Mouse (Mus musculus) CH12.LX (cell line): ENCODE measurements at regions not wholly inside any gene's neighbourhood (a gene's known extent, or its start where the extent isn't known, plus 50 kb on each side); places are given as distances from the start of the nearest gene placed in this dataset.

Experiments used
- DNase-seq: peaks from one replicate; pipeline ENCODE4 v3.0.0-alpha.2; 2013; ENCODE audit errors: extremely low read depth
- H3K27ac ChIP-seq: 2 replicates; pipeline ENCODE4 v1.5.1; 2012; ENCODE audit warnings: low read depth, mild to moderate bottlenecking, control low read depth, moderate library complexity; ENCODE audit not compliant: insufficient read depth
- H3K27me3 ChIP-seq: replicated peaks from 2 replicates; pipeline ENCODE3; 2012; ENCODE audit warnings: inconsistent platforms
- H3K36me3 ChIP-seq, 2 experiments: replicated peaks in 1 of 2; 2 replicates each; pipeline versions ENCODE3 to v1.6.1; 2012; ENCODE audit warnings: inconsistent platforms in 1 of 2, low read length in 1 of 2, mild to moderate bottlenecking in 1 of 2, mixed read lengths in 1 of 2, moderate library complexity in 1 of 2; ENCODE audit not compliant: control insufficient read depth in 1 of 2, insufficient read depth in 1 of 2
- H3K4me1 ChIP-seq, 2 experiments: 2 replicates each; pipeline ENCODE4 v1.6.1; 2012; ENCODE audit warnings: inconsistent platforms in 1 of 2, moderate library complexity in 1 of 2; ENCODE audit not compliant: insufficient read depth in 2 of 2, control insufficient read depth in 1 of 2
- H3K4me2 ChIP-seq: 2 replicates; pipeline ENCODE4 v1.6.1; 2012; ENCODE audit warnings: low read depth, mild to moderate bottlenecking, control low read depth; ENCODE audit not compliant: poor library complexity, insufficient read depth, severe bottlenecking
- H3K4me3 ChIP-seq, 3 experiments: fragments of 150-350 bp in 1 of 3; sonication (generic) in 1 of 3; replicated peaks in 1 of 3; 2 replicates each; pipeline versions ENCODE3 to v1.5.1; 2011 to 2012; ENCODE audit warnings: low read depth in 2 of 3, low read length in 2 of 3, mild to moderate bottlenecking in 2 of 3, moderate library complexity in 2 of 3, control low read depth in 1 of 3, improper control_type of control experiment in 1 of 3, inconsistent platforms in 1 of 3, mixed read lengths in 1 of 3; ENCODE audit not compliant: poor library complexity in 1 of 3
- H3K79me2 ChIP-seq: replicated peaks from 2 replicates; pipeline ENCODE4 v1.6.1; 2012; ENCODE audit warnings: mild to moderate bottlenecking, moderate library complexity; ENCODE audit not compliant: control insufficient read depth, poor library complexity, insufficient read depth, severe bottlenecking; ENCODE audit errors: extremely low read depth
- H3K9ac ChIP-seq: 2 replicates; pipeline ENCODE4 v1.6.1; 2012; ENCODE audit warnings: low read depth, mild to moderate bottlenecking, control low read depth, moderate library complexity; ENCODE audit not compliant: insufficient read depth
- H3K9me3 ChIP-seq: replicated peaks from 2 replicates; pipeline ENCODE3; 2012; ENCODE audit warnings: low read length, inconsistent platforms, mixed read lengths
- CHD1 ChIP-seq: IDR thresholded peaks from 2 replicates; pipeline ENCODE4 v1.6.1; 2012; ENCODE audit warnings: low read depth, low read length, improper control_type of control experiment, inconsistent platforms
- CHD2 ChIP-seq: IDR thresholded peaks from 2 replicates; pipeline ENCODE4 v1.6.1; 2011; ENCODE audit warnings: low read length, improper control_type of control experiment
- E2F4 ChIP-seq: IDR thresholded peaks from 2 replicates; pipeline ENCODE4 v1.6.1; 2011; ENCODE audit warnings: low read depth, low read length, improper control_type of control experiment; ENCODE audit not compliant: insufficient replicate concordance
- EP300 ChIP-seq: IDR thresholded peaks from 2 replicates; pipeline ENCODE4 v1.6.1; 2011; ENCODE audit warnings: low read length, improper control_type of control experiment
- ETS1 ChIP-seq: conservative IDR thresholded peaks from 2 replicates; pipeline ENCODE4 v1.6.1; 2012; ENCODE audit warnings: low read depth, mild to moderate bottlenecking, inconsistent platforms, low read length, improper control_type of control experiment, moderate library complexity
- HCFC1 ChIP-seq: IDR thresholded peaks from 2 replicates; pipeline ENCODE4 v1.6.1; 2012; ENCODE audit warnings: low read depth, mild to moderate bottlenecking, inconsistent platforms, low read length, improper control_type of control experiment
- JUND ChIP-seq: conservative IDR thresholded peaks from 2 replicates; pipeline ENCODE4 v1.6.1; 2011; ENCODE audit warnings: low read depth, low read length, improper control_type of control experiment
- KAT2A ChIP-seq: IDR thresholded peaks from 2 replicates; pipeline ENCODE4 v1.6.1; 2012; ENCODE audit warnings: low read length, improper control_type of control experiment, inconsistent platforms; ENCODE audit not compliant: insufficient replicate concordance
- MAFK ChIP-seq: IDR thresholded peaks from 2 replicates; pipeline ENCODE4 v1.6.1; 2011; ENCODE audit warnings: low read length, improper control_type of control experiment; ENCODE audit not compliant: insufficient replicate concordance
- MAX ChIP-seq: IDR thresholded peaks from 2 replicates; pipeline ENCODE4 v1.6.1; 2011; ENCODE audit warnings: low read length, improper control_type of control experiment
- MAZ ChIP-seq: IDR thresholded peaks from 2 replicates; pipeline ENCODE4 v1.6.1; 2012; ENCODE audit warnings: low read depth, mild to moderate bottlenecking, inconsistent platforms, low read length, improper control_type of control experiment, moderate library complexity
- MEF2A ChIP-seq: IDR thresholded peaks from 2 replicates; pipeline ENCODE4 v1.6.1; 2014; ENCODE audit warnings: low read depth, mild to moderate bottlenecking, inconsistent platforms, low read length, improper control_type of control experiment, borderline replicate concordance
- MXI1 ChIP-seq: IDR thresholded peaks from 2 replicates; pipeline ENCODE4 v1.6.1; 2011; ENCODE audit warnings: mild to moderate bottlenecking, low read depth, low read length, improper control_type of control experiment
- MYC ChIP-seq: IDR thresholded peaks from 2 replicates; pipeline ENCODE4 v1.6.1; 2011; ENCODE audit warnings: low read depth, mild to moderate bottlenecking, improper control_type of control experiment, low read length
- NRF1 ChIP-seq: IDR thresholded peaks from 2 replicates; pipeline ENCODE4 v1.6.1; 2014; ENCODE audit warnings: low read depth, mild to moderate bottlenecking, inconsistent platforms, low read length, improper control_type of control experiment, moderate library complexity
- PAX5 ChIP-seq: IDR thresholded peaks from 2 replicates; pipeline ENCODE4 v1.6.1; 2012; ENCODE audit warnings: low read length, inconsistent platforms, mixed read lengths
- POLR2A ChIP-seq: IDR thresholded peaks from 2 replicates; pipeline ENCODE4 v1.6.1; 2011; ENCODE audit warnings: low read depth, mild to moderate bottlenecking, improper control_type of control experiment, low read length
- POLR2AphosphoS2 ChIP-seq: IDR thresholded peaks from 2 replicates; pipeline ENCODE4 v1.6.1; 2011; ENCODE audit warnings: low read depth, low read length, improper control_type of control experiment
- RCOR1 ChIP-seq: conservative IDR thresholded peaks from 2 replicates; pipeline ENCODE4 v1.6.1; 2012; ENCODE audit warnings: low read depth, mild to moderate bottlenecking, inconsistent platforms, low read length, improper control_type of control experiment
- SIN3A ChIP-seq: IDR thresholded peaks from 2 replicates; pipeline ENCODE4 v1.6.1; 2012; ENCODE audit warnings: low read length, improper control_type of control experiment, inconsistent platforms
- SMC3 ChIP-seq: IDR thresholded peaks from 2 replicates; pipeline ENCODE4 v1.6.1; 2011; ENCODE audit warnings: low read depth, low read length, improper control_type of control experiment
- TBP ChIP-seq: conservative IDR thresholded peaks from 2 replicates; pipeline ENCODE4 v1.6.1; 2011; ENCODE audit warnings: low read depth, low read length, improper control_type of control experiment
- TCF12 ChIP-seq: IDR thresholded peaks from 2 replicates; pipeline ENCODE4 v1.6.1; 2014; ENCODE audit warnings: low read depth, mild to moderate bottlenecking, inconsistent platforms, low read length, improper control_type of control experiment
- USF1 ChIP-seq: IDR thresholded peaks from 2 replicates; pipeline ENCODE4 v1.6.1; 2014; ENCODE audit warnings: low read depth, mild to moderate bottlenecking, inconsistent platforms, low read length, improper control_type of control experiment
- USF2 ChIP-seq: conservative IDR thresholded peaks from 2 replicates; pipeline ENCODE4 v1.6.1; 2011; ENCODE audit warnings: low read depth, low read length, improper control_type of control experiment
- ZC3H11A ChIP-seq: IDR thresholded peaks from 2 replicates; pipeline ENCODE4 v1.6.1; 2012; ENCODE audit warnings: low read depth, mild to moderate bottlenecking, inconsistent platforms, low read length, improper control_type of control experiment
- ZKSCAN1 ChIP-seq: IDR thresholded peaks from 2 replicates; pipeline ENCODE4 v1.6.1; 2012; ENCODE audit warnings: low read depth, inconsistent platforms, low read length, improper control_type of control experiment, borderline replicate concordance
- ZNF384 ChIP-seq: IDR thresholded peaks from 2 replicates; pipeline ENCODE4 v1.6.1; 2012; ENCODE audit warnings: low read depth, low read length, improper control_type of control experiment, inconsistent platforms
- dilution Hi-C: fragments of 300-500 bp; cut with MboI; formaldehyde crosslinking; loops from 2 replicates; pipeline ENCODE4 v1.14.3; 2020; ENCODE audit warnings: low sequenced_read_pairs; ENCODE audit not compliant: extremely low pct_unique_long_range_greater_than_20kb, extremely low pct_ligation_motif_present
- in situ Hi-C: fragments of 300-500 bp; cut with MboI; formaldehyde crosslinking; loops from 3 replicates; pipeline ENCODE4 v1.14.3; 2019; ENCODE audit warnings: low sequenced_read_pairs, low pct_ligation_motif_present, low pct_unique_long_range_greater_than_20kb, mixed read lengths

DNA sequence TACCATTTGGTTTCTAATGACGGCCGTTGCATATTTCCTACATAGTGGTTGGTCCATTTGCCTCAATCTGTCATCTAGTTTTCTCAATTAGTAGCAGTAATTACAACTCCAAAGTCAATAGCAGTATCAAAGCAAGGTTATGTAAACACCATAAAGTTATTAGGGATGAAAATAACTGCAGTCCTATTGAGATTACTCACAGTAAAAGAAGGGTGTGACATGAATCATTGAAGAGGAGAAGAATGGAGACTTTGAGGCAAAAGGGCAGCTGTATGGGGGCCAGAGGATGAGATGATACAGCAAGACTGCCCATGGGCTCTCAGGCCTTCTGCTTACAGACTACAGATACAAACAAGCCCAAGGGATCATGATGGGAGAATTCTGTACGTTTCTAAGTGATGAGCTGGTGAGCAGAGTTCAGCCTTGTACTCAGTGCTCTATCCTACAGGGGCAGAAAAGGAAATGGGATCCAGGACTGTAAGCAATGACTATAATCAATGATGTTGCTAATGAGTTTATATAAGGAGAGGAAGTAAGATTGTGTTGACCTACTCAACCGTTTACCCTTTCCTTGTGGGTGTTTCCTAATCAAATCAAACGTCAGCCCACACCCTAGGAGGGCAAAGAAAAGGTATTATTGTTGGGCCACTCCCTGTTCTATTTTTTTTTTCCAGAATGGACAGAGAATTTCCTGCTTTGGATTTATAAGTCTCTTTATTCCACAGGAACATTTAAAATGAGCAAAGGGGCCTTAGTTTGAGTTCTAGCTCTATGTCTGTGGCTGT is 213.0 kb downstream of the Gm5447 start:
- no peak for DNase-seq
- H3K4me3 ChIP-seq: no peak overlapping the region
- dilution Hi-C loops: no loop called here
- TF ChIP-seq ZC3H11A (no peak), MYC (no peak), E2F4 (no peak), RCOR1 (no peak), TCF12 (no peak), HCFC1 (no peak), EP300 (no peak), JUND (no peak), USF1 (no peak), MXI1 (no peak), MAFK (no peak), ZKSCAN1 (no peak), ZNF384 (no peak), MAZ (no peak), CHD1 (no peak), SIN3A (no peak), KAT2A (no peak), POLR2A (no peak), TBP (no peak), CHD2 (no peak)
- TF ChIP-seq, all 38 proteins: peak for 0
- H3K9me3 ChIP-seq: no peaks in the 10 kb centered on the region
- no peaks in the 10 kb centered on the region for H3K27me3 ChIP-seq
- H3K79me2 ChIP-seq: no peaks in the 10 kb centered on the region
- no peak overlapping the region for H3K9ac ChIP-seq
- in situ Hi-C loops: loop anchor here (25.0 kb wide), 1 partner anchor 300 kb away; no protein-coding TSS in a partner anchor
- no peaks in the 10 kb centered on the region for H3K36me3 ChIP-seq
- no peak overlapping the region for H3K27ac ChIP-seq
- H3K4me1 ChIP-seq: peaks cover 5 to 26% of the 10 kb centered on the region in 2 experiments
- H3K4me2 ChIP-seq: no peak overlapping the region

DNA sequence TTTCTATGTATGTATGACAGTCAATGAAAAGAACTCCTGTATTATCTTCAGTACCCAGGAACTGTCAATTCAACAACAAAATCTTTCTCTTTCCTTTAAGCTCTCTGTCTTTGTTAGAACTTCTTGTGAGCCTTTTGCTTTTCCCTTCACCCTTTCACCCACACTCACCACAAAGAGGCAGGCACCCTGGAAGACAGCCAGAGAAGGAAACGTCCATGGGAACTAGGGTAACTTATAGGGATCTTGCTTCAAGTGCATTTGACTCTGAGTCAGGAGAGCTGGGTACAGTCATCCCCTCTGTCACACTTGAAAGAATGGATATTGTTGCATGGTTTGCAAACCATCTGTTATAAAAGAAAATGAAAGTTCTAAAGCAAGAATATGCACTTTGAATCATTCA is 215.1 kb downstream of the Gm5447 start:
- H3K27ac ChIP-seq: no peak overlapping the region
- no peak for DNase-seq
- in situ Hi-C loops (loop anchor here (25.0 kb wide), 1 partner anchor 302 kb away; no protein-coding TSS in a partner anchor), dilution Hi-C loops (no loop called here)
- TF ChIP-seq KAT2A (no peak), USF2 (no peak), MYC (no peak), MAZ (no peak), CHD2 (no peak), USF1 (no peak), PAX5 (no peak), ETS1 (no peak), HCFC1 (no peak), MAX (no peak), POLR2A (no peak), JUND (no peak), ZKSCAN1 (no peak), SMC3 (no peak), SIN3A (no peak), MEF2A (no peak), MAFK (no peak), NRF1 (no peak), POLR2AphosphoS2 (no peak)
- H3K79me2 ChIP-seq: no peaks in the 10 kb centered on the region
- H3K9me3 ChIP-seq: no peaks in the 10 kb centered on the region
- H3K4me2 ChIP-seq: no peak overlapping the region
- no peak overlapping the region for H3K4me3 ChIP-seq
- H3K27me3 ChIP-seq: no peaks in the 10 kb centered on the region
- peaks cover 5 to 21% of the 10 kb centered on the region in 2 experiments for H3K4me1 ChIP-seq
- no peaks in the 10 kb centered on the region for H3K36me3 ChIP-seq
- H3K9ac ChIP-seq: no peak overlapping the region
